Mouse (Mus musculus): ENCODE measurements around the gene Amn1. TPM values are rescaled to one million over a fixed set of nuclear protein-coding genes. Genes with fewer than 3 reads are reported as not detected.
"Not testable (repeated sequence)": the region's sequence is repeated elsewhere in the genome, so short reads cannot be mapped to it uniquely, and the experiment has no call there.

Gene Amn1
- polyA plus RNA-seq, 1 experiment from 2014 or later: 26.0 TPM

- no peak for DNase-seq (ENCODE audit: low spot score)
- peaks cover 9% of the 10 kb centered on the region; the same call in 1 of the 2 replicates for H3K36me3 ChIP-seq (ENCODE audit: insufficient read depth, low read length)
- WGBS: 93% methylated on average over 1 of the region's 1 CpGs
These were observed 4.5 kb downstream of the Amn1 start for GRCm38 (mm10) chr6:149184007-149184406.

GRCm38 (mm10) chr6:149179064-149179463, 9.4 kb downstream of the Amn1 start:
- H3K4me2 ChIP-seq (replicated peaks; ENCODE audit: low read depth, low read length): no peak overlapping the region
- H3K4me3 ChIP-seq (ENCODE audit: low read depth, low read length): no peak overlapping the region
- H3K9ac ChIP-seq (replicated peaks; ENCODE audit: low read depth): no peak overlapping the region
- ATAC-seq (no peak), DNase-seq (ENCODE audit: low spot score) (no peak)
- TF ChIP-seq CTCF (IDR thresholded peaks at IDR 0.05) (no peak), EP300 (IDR thresholded peaks at IDR 0.05) (no peak)
- peaks cover 29% of the 10 kb centered on the region; the same call in 1 of the 2 replicates for H3K36me3 ChIP-seq (ENCODE audit: insufficient read depth, low read length)
- H3K9me3 ChIP-seq (ENCODE audit: low read length): no peaks in the 10 kb centered on the region; the same call in 1 of the 2 replicates
- no peaks in the 10 kb centered on the region for H3K27me3 ChIP-seq (replicated peaks; ENCODE audit: insufficient read depth, low read length)
- H3K4me1 ChIP-seq (ENCODE audit: insufficient read depth, low read depth, low read length): no peaks in the 10 kb centered on the region
- no peak overlapping the region for H3K27ac ChIP-seq (ENCODE audit: low read length)

More at GRCm38 (mm10) chr6:149184007-149184406, 4.5 kb downstream of the Amn1 start:
- TF ChIP-seq CTCF (IDR thresholded peaks at IDR 0.05) (no peak), EP300 (IDR thresholded peaks at IDR 0.05) (no peak)
- no peak overlapping the region for H3K4me3 ChIP-seq (ENCODE audit: low read depth, low read length)
- no peak overlapping the region for H3K27ac ChIP-seq (ENCODE audit: low read length)
- H3K4me2 ChIP-seq (replicated peaks; ENCODE audit: low read depth, low read length): no peak overlapping the region
- H3K9me3 ChIP-seq (ENCODE audit: low read length): no peaks in the 10 kb centered on the region
- H3K4me1 ChIP-seq (ENCODE audit: insufficient read depth, low read depth, low read length): peaks cover 5% of the 10 kb centered on the region; the same call in 1 of the 2 replicates
- ATAC-seq: no peak
- no peaks in the 10 kb centered on the region for H3K27me3 ChIP-seq (replicated peaks; ENCODE audit: insufficient read depth, low read length)
- H3K9ac ChIP-seq (replicated peaks; ENCODE audit: low read depth): no peak overlapping the region

GRCm38 (mm10) chr6:149174932-149175570, 13.5 kb downstream of the Amn1 start:
- Histone ChIP-seq H3K4me2 (replicated peaks; ENCODE audit: low read depth, low read length) (no peak overlapping the region), H3K4me3 (ENCODE audit: low read depth, low read length) (no peak overlapping the region), H3K27ac (ENCODE audit: low read length) (peak overlapping the region; percentile 29; the same call in 1 of the 2 replicates), H3K27me3 (replicated peaks; ENCODE audit: insufficient read depth, low read length) (no peaks in the 10 kb centered on the region), H3K9ac (replicated peaks; ENCODE audit: low read depth) (no peak overlapping the region), H3K9me3 (ENCODE audit: low read length) (no peaks in the 10 kb centered on the region; the same call in 1 of the 2 replicates), H3K4me1 (ENCODE audit: insufficient read depth, low read depth, low read length) (no peaks in the 10 kb centered on the region), H3K36me3 (ENCODE audit: insufficient read depth, low read length) (peaks cover 21% of the 10 kb centered on the region; the same call in 1 of the 2 replicates)
- peak; percentile 84 for ATAC-seq
- TF ChIP-seq CTCF (IDR thresholded peaks at IDR 0.05) (no peak), EP300 (IDR thresholded peaks at IDR 0.05) (peak; percentile 17; the same call in 1 of the 2 replicates)
- DNase-seq (ENCODE audit: low spot score): peak; percentile 40
- WGBS: 75% methylated on average over 3 of the region's 3 CpGs

GRCm38 (mm10) chr6:149173831-149174625, 14.5 kb downstream of the Amn1 start:
- ATAC-seq: no peak
- Histone ChIP-seq H3K9ac (replicated peaks; ENCODE audit: low read depth) (no peak overlapping the region), H3K27me3 (replicated peaks; ENCODE audit: insufficient read depth, low read length) (no peaks in the 10 kb centered on the region), H3K4me2 (replicated peaks; ENCODE audit: low read depth, low read length) (no peak overlapping the region), H3K9me3 (ENCODE audit: low read length) (no peaks in the 10 kb centered on the region; the same call in 1 of the 2 replicates), H3K4me1 (ENCODE audit: insufficient read depth, low read depth, low read length) (no peaks in the 10 kb centered on the region), H3K36me3 (ENCODE audit: insufficient read depth, low read length) (peaks cover 22% of the 10 kb centered on the region; the same call in 1 of the 2 replicates), H3K27ac (ENCODE audit: low read length) (0 out of 2 replicates have a peak overlapping the region, but pooled peaks have one; percentile 12), H3K4me3 (ENCODE audit: low read depth, low read length) (no peak overlapping the region)
- TF ChIP-seq CTCF (IDR thresholded peaks at IDR 0.05) (no peak), EP300 (IDR thresholded peaks at IDR 0.05) (no peak)
- no peak for DNase-seq (ENCODE audit: low spot score)
- WGBS: 56% methylated on average over 4 of the region's 4 CpGs

DNA sequence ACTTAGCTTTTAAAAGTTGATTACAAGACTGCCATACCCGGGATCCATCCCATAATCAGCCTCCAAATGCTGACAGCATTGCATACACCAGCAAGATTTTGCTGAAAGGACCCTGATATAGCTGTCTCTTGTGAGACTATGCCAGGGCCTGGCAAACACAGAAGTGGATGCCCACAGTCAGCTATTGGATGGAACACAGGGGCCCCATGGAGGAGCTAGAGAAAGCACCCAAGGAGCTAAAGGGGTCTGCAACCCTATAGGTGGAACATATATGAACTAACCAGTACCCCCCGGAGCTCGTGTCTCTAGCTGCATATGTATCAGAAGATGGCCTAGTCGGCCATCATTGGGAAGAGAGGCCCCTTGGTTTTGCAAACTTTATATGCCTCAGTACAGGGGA, 18.5 kb downstream of the Amn1 start:
- not testable (repeated sequence) for H3K4me1 ChIP-seq (ENCODE audit: insufficient read depth, low read depth, low read length); H3K9ac ChIP-seq (replicated peaks; ENCODE audit: low read depth); H3K27ac ChIP-seq (ENCODE audit: low read length); H3K27me3 ChIP-seq (replicated peaks; ENCODE audit: insufficient read depth, low read length); H3K36me3 ChIP-seq (ENCODE audit: insufficient read depth, low read length); H3K9me3 ChIP-seq (ENCODE audit: low read length); ATAC-seq; H3K4me2 ChIP-seq (replicated peaks; ENCODE audit: low read depth, low read length); DNase-seq (ENCODE audit: low spot score); H3K4me3 ChIP-seq (ENCODE audit: low read depth, low read length)
- 88% methylated on average over 4 of the region's 4 CpGs for WGBS

DNA sequence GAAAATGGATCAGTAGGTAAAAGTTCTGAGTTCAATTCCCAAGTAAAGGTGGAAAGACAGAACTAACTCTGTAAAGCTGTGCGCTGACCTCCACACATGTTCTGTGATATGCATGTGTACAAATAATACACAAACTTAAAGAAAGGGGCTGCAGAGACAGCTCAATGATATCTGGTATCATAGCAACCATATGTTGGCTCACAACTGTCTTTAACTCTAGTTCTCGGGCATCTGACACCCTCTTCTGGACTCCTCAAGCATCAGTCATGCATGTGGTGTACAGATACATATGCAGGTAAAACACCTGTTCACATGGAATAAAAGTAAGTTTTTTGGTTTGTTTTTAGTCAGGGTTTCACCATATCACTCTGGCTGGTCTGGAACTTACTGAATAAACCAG, 20.1 kb downstream of the Amn1 start:
- no peak overlapping the region for H3K9ac ChIP-seq (replicated peaks; ENCODE audit: low read depth)
- no peaks in the 10 kb centered on the region for H3K9me3 ChIP-seq (ENCODE audit: low read length)
- no peak overlapping the region for H3K4me2 ChIP-seq (replicated peaks; ENCODE audit: low read depth, low read length)
- H3K4me3 ChIP-seq (ENCODE audit: low read depth, low read length): no peak overlapping the region
- 0 out of 2 replicates have a peak, but pooled peaks cover 9% of the 10 kb centered on the region for H3K36me3 ChIP-seq (ENCODE audit: insufficient read depth, low read length)
- H3K27ac ChIP-seq (ENCODE audit: low read length): no peak overlapping the region
- TF ChIP-seq EP300 (IDR thresholded peaks at IDR 0.05) (no peak), CTCF (IDR thresholded peaks at IDR 0.05) (no peak)
- no peaks in the 10 kb centered on the region for H3K27me3 ChIP-seq (replicated peaks; ENCODE audit: insufficient read depth, low read length)
- WGBS: 97% methylated on average over 2 of the region's 2 CpGs
- ATAC-seq: no peak
- DNase-seq (ENCODE audit: low spot score): no peak
- no peaks in the 10 kb centered on the region for H3K4me1 ChIP-seq (ENCODE audit: insufficient read depth, low read depth, low read length)

All from lung, postnatal 0 days (tissue).